Mouse (Mus musculus) heart, adult 2 months (tissue): Measurements from ENCODE around the gene Mgmt. TPM values are rescaled to one million over a fixed set of nuclear protein-coding genes. Genes with fewer than 3 reads are reported as not detected.

ENCODE experiments used
- DNase-seq, 2 experiments: peaks; one replicate each; pipeline ENCODE4 v3.0.0; 2021
- H3K27ac ChIP-seq: fragments of 200-600 bp; 2 replicates; pipeline ENCODE4 v1.8.1; 2022
- H3K27me3 ChIP-seq: fragments of 200-500 bp; 2 replicates; pipeline ENCODE4 v1.6.1; 2012; ENCODE audit warnings: mild to moderate bottlenecking, low read length, inconsistent platforms, mixed read lengths; ENCODE audit not compliant: control insufficient read depth, insufficient read depth
- H3K36me3 ChIP-seq: fragments of 200-500 bp; 2 replicates; pipeline ENCODE4 v1.6.1; 2012; ENCODE audit warnings: low read length, inconsistent platforms; ENCODE audit not compliant: control insufficient read depth, insufficient read depth
- H3K4me1 ChIP-seq: fragments of 200-500 bp; 2 replicates; pipeline ENCODE4 v1.6.1; 2011; ENCODE audit warnings: low read length; ENCODE audit not compliant: control insufficient read depth, insufficient read depth
- H3K4me3 ChIP-seq: fragments of 200-600 bp; 2 replicates; pipeline ENCODE4 v1.8.1; 2022
- H3K79me2 ChIP-seq: fragments of 200-500 bp; replicated peaks from 2 replicates; pipeline ENCODE4 v1.6.1; 2012; ENCODE audit warnings: mild to moderate bottlenecking, inconsistent platforms, low read length, moderate library complexity, mixed read lengths; ENCODE audit not compliant: control insufficient read depth, insufficient read depth
- H3K9ac ChIP-seq: fragments of 200-500 bp; 2 replicates; pipeline ENCODE4 v1.6.1; 2012; ENCODE audit warnings: low read depth, mild to moderate bottlenecking, control low read depth, inconsistent platforms, low read length, mixed read lengths
- CTCF ChIP-seq: fragments of 200-600 bp; IDR thresholded peaks from 2 replicates; pipeline ENCODE4 v1.8.1; 2022; ENCODE audit warnings: antibody characterized with exemption, mild to moderate bottlenecking, moderate library complexity
- EP300 ChIP-seq: fragments of 200-500 bp; IDR thresholded peaks from 2 replicates; pipeline ENCODE4 v1.6.1; 2011; ENCODE audit warnings: low read depth, low read length, control low read depth; ENCODE audit not compliant: insufficient read depth
- POLR2A ChIP-seq: fragments of 200-500 bp; IDR thresholded peaks from 2 replicates; pipeline ENCODE4 v1.6.1; 2011; ENCODE audit warnings: mild to moderate bottlenecking, low read depth, low read length, control low read depth; ENCODE audit not compliant: insufficient read depth
- WGBS: fragments of 180-500 bp; shearing (Covaris S2); methylation state at CpG from one replicate; pipeline ENCODE4 v1.1.7; 2018; 5-methylcytosine and 5-hydroxymethylcytosine counted together
- intact Hi-C: fragments of 180-260 bp; cut with DNase I; formaldehyde crosslinking; loops from one replicate; pipeline ENCODE4 v1.15.1; 2025
- polyA plus RNA-seq: library from polyadenylated mRNA; depleted of rRNA; stranded (reverse); fragments of >200 nt; gene quantifications from 2 replicates; pipeline ENCODE4 v1.2.3, GENCODE M21; 2012
- total RNA-seq, 2 experiments: library from RNA; stranded (reverse); gene quantifications; 2 replicates each; pipeline ENCODE4 v1.2.3; 2021

The Mgmt gene
- total and polyA plus RNA-seq, 3 experiments: 3.6 to 3.8 (median 3.7) TPM

DNA sequence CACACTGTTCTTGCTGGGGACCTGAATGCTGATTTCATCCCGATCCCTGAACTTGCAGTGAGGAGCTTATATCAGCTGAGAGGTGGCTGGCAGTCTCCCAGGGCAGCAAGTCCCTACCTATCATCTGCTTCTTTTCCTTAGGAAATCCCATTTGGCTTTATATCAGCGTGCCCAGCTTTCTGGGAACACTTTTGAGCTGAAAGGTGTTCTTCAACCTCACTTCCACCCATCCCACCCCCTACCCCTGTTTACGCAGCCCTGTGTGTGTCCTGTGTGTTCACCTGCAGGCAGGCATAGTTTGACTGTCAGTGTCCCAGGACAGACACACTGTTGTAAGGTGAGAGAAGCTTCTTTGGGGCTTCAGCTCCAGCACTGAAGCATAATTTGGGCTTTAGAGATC is 119.0 kb downstream of the Mgmt start:
- Histone ChIP-seq H3K9ac (no peak overlapping the region), H3K4me3 (no peak overlapping the region), H3K27me3 (no peaks in the 10 kb centered on the region), H3K36me3 (no peaks in the 10 kb centered on the region), H3K4me1 (peaks cover 5% of the 10 kb centered on the region), H3K27ac (no peak overlapping the region), H3K79me2 (no peaks in the 10 kb centered on the region)
- no peak for TF ChIP-seq POLR2A
- no peak for TF ChIP-seq EP300
- no peak for TF ChIP-seq CTCF
- intact Hi-C loops: no loop called here
- no peak for DNase-seq
- WGBS: 57% methylated on average over 3 of the region's 3 CpGs

GRCm38 (mm10) chr7:137018614-137019013 is 124.2 kb downstream of the Mgmt start:
- TF ChIP-seq EP300: no peak
- TF ChIP-seq POLR2A: no peak
- TF ChIP-seq CTCF: no peak
- intact Hi-C loops: no loop called here
- H3K79me2 ChIP-seq: no peaks in the 10 kb centered on the region
- no peaks in the 10 kb centered on the region; the same call in 1 of the 2 replicates for H3K4me1 ChIP-seq
- WGBS: 94% methylated on average over 5 of the region's 5 CpGs
- H3K36me3 ChIP-seq: no peaks in the 10 kb centered on the region
- no peak overlapping the region for H3K9ac ChIP-seq
- H3K4me3 ChIP-seq: no peak overlapping the region
- H3K27ac ChIP-seq: no peak overlapping the region
- H3K27me3 ChIP-seq: no peaks in the 10 kb centered on the region
- DNase-seq: no peak

- H3K36me3 ChIP-seq: no peaks in the 10 kb centered on the region
- H3K9ac ChIP-seq: no peak overlapping the region
- H3K79me2 ChIP-seq: no peaks in the 10 kb centered on the region
- no peaks in the 10 kb centered on the region; the same call in 1 of the 2 replicates for H3K4me1 ChIP-seq
- H3K27me3 ChIP-seq: no peaks in the 10 kb centered on the region
- intact Hi-C loops: no loop called here
- 90% methylated on average over 6 of the region's 6 CpGs for WGBS
- no peak for DNase-seq
- no peak overlapping the region for H3K27ac ChIP-seq
- TF ChIP-seq CTCF (no peak), EP300 (no peak), POLR2A (no peak)
- no peak overlapping the region for H3K4me3 ChIP-seq
These were observed 125.8 kb downstream of the Mgmt start for GRCm38 (mm10) chr7:137020195-137020594.

DNA sequence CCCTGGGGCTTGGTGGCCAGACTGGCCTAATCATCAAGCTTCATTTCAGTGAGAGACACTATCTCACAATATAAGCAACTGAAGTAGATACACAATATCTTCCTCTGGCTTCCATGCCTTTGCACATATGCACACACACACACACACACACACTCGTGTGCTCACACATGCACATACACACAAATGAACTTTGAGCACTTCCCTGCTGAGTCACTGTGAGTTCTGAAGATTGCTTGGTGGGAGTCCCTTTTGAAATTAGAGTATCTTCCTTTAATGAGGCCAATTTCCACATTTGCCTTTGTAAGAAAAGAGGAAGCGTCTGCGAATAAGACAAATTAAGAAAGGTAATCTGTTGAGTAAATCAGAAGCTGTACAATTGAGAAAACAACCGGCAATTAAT is 136.4 kb downstream of the Mgmt start:
- no peak for DNase-seq
- Histone ChIP-seq H3K27me3 (no peaks in the 10 kb centered on the region), H3K36me3 (no peaks in the 10 kb centered on the region), H3K9ac (no peak overlapping the region), H3K4me1 (no peaks in the 10 kb centered on the region), H3K4me3 (no peak overlapping the region), H3K27ac (no peak overlapping the region), H3K79me2 (no peaks in the 10 kb centered on the region)
- intact Hi-C loops: no loop called here
- WGBS: 92% methylated on average over 4 of the region's 4 CpGs
- TF ChIP-seq CTCF: no peak
- no peak for TF ChIP-seq EP300
- TF ChIP-seq POLR2A: no peak

DNA sequence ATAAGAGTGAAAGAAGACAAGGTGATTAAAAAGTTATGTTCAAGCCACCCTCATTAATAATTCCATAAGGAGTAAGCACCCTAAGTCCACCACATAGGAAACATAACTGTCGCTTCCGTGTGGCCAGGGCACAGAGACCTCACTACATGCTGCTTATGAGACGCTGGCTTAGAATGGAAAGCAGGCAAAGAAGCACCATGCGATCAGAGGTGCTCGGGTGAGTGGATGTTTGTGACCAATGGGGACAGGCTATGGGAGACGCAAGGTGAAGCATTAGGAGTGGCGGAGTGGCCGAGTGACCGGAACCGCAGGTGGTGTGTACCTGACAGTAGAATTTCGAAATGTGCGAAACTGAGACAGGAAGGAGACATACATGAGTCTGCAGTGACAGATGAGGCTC is 138.8 kb downstream of the Mgmt start:
- H3K79me2 ChIP-seq: no peaks in the 10 kb centered on the region
- no peaks in the 10 kb centered on the region for H3K27me3 ChIP-seq
- intact Hi-C loops: no loop called here
- H3K9ac ChIP-seq: no peak overlapping the region
- DNase-seq: no peak
- 98% methylated on average over 12 of the region's 12 CpGs for WGBS
- no peak for TF ChIP-seq EP300
- no peak for TF ChIP-seq CTCF
- TF ChIP-seq POLR2A: no peak
- no peak overlapping the region for H3K27ac ChIP-seq
- no peaks in the 10 kb centered on the region for H3K4me1 ChIP-seq
- no peak overlapping the region for H3K4me3 ChIP-seq
- no peaks in the 10 kb centered on the region for H3K36me3 ChIP-seq

GRCm38 (mm10) chr7:137034986-137035385 is 140.6 kb downstream of the Mgmt start:
- TF ChIP-seq CTCF (no peak), POLR2A (no peak), EP300 (no peak)
- Histone ChIP-seq H3K9ac (no peak overlapping the region), H3K4me1 (no peaks in the 10 kb centered on the region), H3K27ac (no peak overlapping the region), H3K79me2 (no peaks in the 10 kb centered on the region), H3K27me3 (no peaks in the 10 kb centered on the region), H3K4me3 (no peak overlapping the region), H3K36me3 (no peaks in the 10 kb centered on the region)
- WGBS: 97% methylated on average over 3 of the region's 3 CpGs
- no peak for DNase-seq
- intact Hi-C loops: no loop called here
